Mouse (Mus musculus) ovary, postnatal 10 days (tissue): ENCODE measurements at regions not wholly inside any gene's neighbourhood (a gene's known extent, or its start where the extent isn't known, plus 50 kb on each side); places are given as distances from the start of the nearest gene placed in this dataset.

ENCODE experiments used
- DNase-seq: peaks from one replicate; pipeline ENCODE4 v3.0.0; 2022; ENCODE audit warnings: low spot score

GRCm38 (mm10) chr8:100942680-100943427 is 1526.6 kb upstream of the Cdh8 start:
- no peak for DNase-seq

- DNase-seq = no peak
Observed at GRCm38 (mm10) chr8:100939533-100939932, 1523.3 kb upstream of the Cdh8 start.

- no peak for DNase-seq
Observed at GRCm38 (mm10) chr8:100890307-100890706, 1474.0 kb upstream of the Cdh8 start.

GRCm38 (mm10) chr8:100865624-100866023 is 1449.4 kb upstream of the Cdh8 start:
- no peak for DNase-seq

GRCm38 (mm10) chr8:100850822-100851437 is 1434.7 kb upstream of the Cdh8 start:
- peak; percentile 9 for DNase-seq
